Mouse (Mus musculus): ENCODE measurements around the gene Itga6.

GRCm38 (mm10) chr2:71790752-71791151, 45.3 kb downstream of the Itga6 start:
- TF ChIP-seq POLR2A (IDR thresholded peaks at IDR 0.05; ENCODE audit: borderline replicate concordance, low read depth, low read length) (no peak), CTCF (IDR thresholded peaks at IDR 0.05; ENCODE audit: low read depth, low read length) (no peak)
